ENCODE assay signal across 21 mouse cellular contexts in the genomic region with DNA sequence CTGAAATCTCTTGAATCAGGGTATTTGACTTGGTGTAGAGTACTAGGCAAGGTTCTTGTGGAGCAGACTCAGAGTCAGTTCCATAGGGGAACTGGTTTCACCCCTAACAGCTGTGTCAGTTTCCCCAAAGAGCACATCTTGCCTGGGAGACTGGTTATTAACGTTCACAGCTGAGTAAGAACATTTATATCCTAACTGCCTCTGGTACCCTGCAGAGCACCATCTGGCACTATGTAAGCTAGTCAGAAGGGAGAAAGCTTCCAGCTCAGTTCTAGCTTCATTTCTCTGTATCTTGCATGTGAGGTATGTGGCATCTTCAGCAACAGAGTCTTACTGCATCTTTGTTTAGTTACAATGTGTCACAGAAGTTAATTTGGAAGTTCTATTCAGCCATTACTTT. TPM values are rescaled to one million over a fixed set of nuclear protein-coding genes. Genes with fewer than 3 reads are reported as not detected.
DNase-seq lines count a peak whose midpoint lies in the region; ATAC-seq and TF ChIP-seq lines count a peak whose summit lies in the region.
"Had no signal": no experiment of that assay in that cellular context is flagged by ENCODE, and none has a peak within 500 bp of the region (broad histone marks: within the 10 kb centered on the region; RNA-seq: fewer than 3 reads in every experiment).

No protein-coding gene starts in this region.

- ATAC-seq in intestine, postnatal 0 days = no peak
- ATAC-seq: inflammation-experienced regulatory T-cells, adult 6 months had no signal

- peak; percentile 24 to 53 for DNase-seq in cerebellum, adult 2 months
- DNase-seq in cerebellum, adult 8-10 months = no peak
- DNase-seq in left cerebral cortex, postnatal 14 days (ENCODE audit: low spot score in 2 of 2) = peak; percentile 7 to 8
- DNase-seq in left cerebral cortex, postnatal 36 days (ENCODE audit: low spot score in 2 of 2) = no peak
- DNase-seq in cerebellum, adult 9-10 months = peak; percentile 10
- DNase-seq in layer of hippocampus, postnatal 14 days (ENCODE audit: low spot score in 2 of 2) = peak; percentile 8 to 39
- DNase-seq in urinary bladder, adult 18-20 months (ENCODE audit: low spot score in 2 of 2) = no peak
- DNase-seq: adrenal gland, postnatal 25 days; gastrocnemius, postnatal 10 days; kidney, postnatal 10 days; lung, adult 18-20 months had no signal

- peaks cover 12% of the 10 kb centered on the region for H3K4me1 ChIP-seq in cerebellum, adult 2 months (ENCODE audit: control insufficient read depth, insufficient read depth, low read length)
- H3K4me1 ChIP-seq in intestine, postnatal 0 days (replicated peaks; ENCODE audit: control insufficient read depth, insufficient read depth, low read length) = no peaks in the 10 kb centered on the region
- H3K4me1 ChIP-seq: heart, embryonic 10.5 days; limb, embryonic 12.5 days had no signal

- H3K36me3 ChIP-seq in intestine, postnatal 0 days (ENCODE audit: control insufficient read depth, insufficient read depth) = no peaks in the 10 kb centered on the region
- H3K36me3 ChIP-seq: heart, embryonic 10.5 days; limb, embryonic 12.5 days had no signal

- H3K4me3 ChIP-seq in cerebellum, adult 2 months (replicated peaks; ENCODE audit: insufficient read depth, low read depth, low read length) = no peak overlapping the region
- no peak overlapping the region for H3K4me3 ChIP-seq in intestine, postnatal 0 days (ENCODE audit: low read depth, low read length)
- H3K4me3 ChIP-seq: heart, embryonic 10.5 days; limb, embryonic 12.5 days had no signal

- intact Hi-C loops in left cerebral cortex, postnatal 14 days (cut with DNase I) = no loop called here
- intact Hi-C loops in left cerebral cortex, postnatal 36 days (cut with DNase I) = no loop called here

- no peak overlapping the region for H3K4me2 ChIP-seq in intestine, postnatal 0 days (replicated peaks; ENCODE audit: low read depth)
- H3K4me2 ChIP-seq: limb, embryonic 12.5 days had no signal

- H3K9me3 ChIP-seq in intestine, postnatal 0 days (ENCODE audit: control insufficient read depth) = no peaks in the 10 kb centered on the region
- H3K9me3 ChIP-seq: heart, embryonic 10.5 days; limb, embryonic 12.5 days had no signal

- H3K9ac ChIP-seq in intestine, postnatal 0 days (ENCODE audit: low read depth, low read length) = no peak overlapping the region
- H3K9ac ChIP-seq: limb, embryonic 12.5 days had no signal

- no peak for TF ChIP-seq CTCF in cerebellum, adult 2 months (IDR thresholded peaks at IDR 0.05; ENCODE audit: borderline replicate concordance, insufficient read depth, low read depth, low read length)
- no peak for TF ChIP-seq CTCF in intestine, postnatal 0 days (IDR thresholded peaks at IDR 0.05; ENCODE audit: low read depth)

- no peak overlapping the region for H3K27ac ChIP-seq in cerebellum, adult 2 months (ENCODE audit: insufficient read depth, low read length)
- no peak overlapping the region for H3K27ac ChIP-seq in intestine, postnatal 0 days (ENCODE audit: low read depth, low read length)
- H3K27ac ChIP-seq: heart, embryonic 10.5 days; limb, embryonic 12.5 days; stomach, postnatal 0 days had no signal

- no peaks in the 10 kb centered on the region for H3K27me3 ChIP-seq in cerebellum, adult 2 months (ENCODE audit: control insufficient read depth, insufficient read depth, low read length)
- H3K27me3 ChIP-seq in intestine, postnatal 0 days (replicated peaks; ENCODE audit: control insufficient read depth, insufficient read depth, low read length) = no peaks in the 10 kb centered on the region
- H3K27me3 ChIP-seq: limb, embryonic 12.5 days had no signal

- TF ChIP-seq POLR2A in cerebellum, adult 2 months (IDR thresholded peaks at IDR 0.05; ENCODE audit: borderline replicate concordance, insufficient read depth, low read length) = no peak

- 8% methylated on average over 1 of the region's 1 CpGs for WGBS in cerebellum, adult 2 months
- WGBS in intestine, postnatal 0 days = 74% methylated on average over 1 of the region's 1 CpGs

RNA-seq across cellular contexts. Expression of a gene that starts 53.9 kb away (rescaled TPM):
- 0.06 and 0.16 TPM in 2 replicates for polyA plus RNA-seq in cerebellum, adult 2 months (2012; rRNA removed)
- total RNA-seq in left cerebral cortex, postnatal 14 days (2021) = under 1 TPM; 0.47 to 0.64 TPM
- under 1 TPM in 1 of 2 experiments, not detected in 1; 0.48 TPM for total RNA-seq in left cerebral cortex, postnatal 36 days (2021)
- not detected for total RNA-seq in layer of hippocampus, postnatal 14 days (2021)
- not detected in 2 replicates for polyA plus RNA-seq in intestine, postnatal 0 days (2015; fragmentation: Nextera tagmentation; extraction: Ambion mirVana)
- total RNA-seq: adrenal gland, postnatal 25 days; common myeloid progenitor, adult 5-6 weeks; gastrocnemius, postnatal 10 days; megakaryocyte, adult 5-6 weeks; neutrophil, adult 5-6 weeks had no signal
- polyA plus RNA-seq: inflammation-experienced regulatory T-cells, adult 6 months; limb, embryonic 12.5 days; small intestine, adult 2 months; urinary bladder, adult 2 months had no signal

Comparison
In these comparisons a context has a peak if more than half of its experiments do, and no peak if none do; other contexts are left out.
1. DNase-seq: peak in cerebellum, adult 2 months (2 of 2), left cerebral cortex, postnatal 14 days (2 of 2), cerebellum, adult 9-10 months (single experiment) and layer of hippocampus, postnatal 14 days (2 of 2); none in cerebellum, adult 8-10 months (single experiment), left cerebral cortex, postnatal 36 days (0 of 2) and urinary bladder, adult 18-20 months (0 of 2).